Mouse (Mus musculus) lung, adult 18-20 months (tissue): ENCODE measurements around the gene Slc20a1.

Source experiments
- DNase-seq, 2 experiments: peaks; one replicate each; pipeline ENCODE4 v3.0.0; 2022; ENCODE audit warnings: mixed read lengths in 2 of 2

Slc20a1 gene

GRCm38 (mm10) chr2:129198436-129199327 is at the start of gene Slc20a1:
TSS of gene Slc20a1 (plus strand) at chr2:129198764.
- peak; percentile 99 for DNase-seq

- DNase-seq = no peak
Observed at GRCm38 (mm10) chr2:129148836-129149235, 49.7 kb upstream of the Slc20a1 start.

DNA sequence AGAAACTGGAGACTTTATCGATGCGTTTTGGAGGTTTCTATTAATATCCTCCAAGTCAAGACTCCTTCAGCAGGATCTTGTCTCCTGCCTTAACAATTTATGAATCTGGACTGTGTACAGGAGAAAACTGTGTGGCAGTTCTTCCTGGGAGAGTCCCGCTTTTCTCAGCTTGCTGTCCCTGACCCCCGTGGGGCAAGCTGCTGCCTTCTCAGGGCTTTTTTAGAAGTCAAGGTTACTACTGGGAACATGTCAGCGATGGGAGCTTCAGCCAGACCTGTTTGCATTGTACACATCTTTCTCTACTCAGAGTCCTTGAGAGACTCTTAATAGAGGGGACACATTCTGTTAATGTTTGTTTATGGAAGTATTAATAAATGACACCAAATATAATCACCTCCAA is 48.2 kb upstream of the Slc20a1 start:
- DNase-seq = no peak

DNA sequence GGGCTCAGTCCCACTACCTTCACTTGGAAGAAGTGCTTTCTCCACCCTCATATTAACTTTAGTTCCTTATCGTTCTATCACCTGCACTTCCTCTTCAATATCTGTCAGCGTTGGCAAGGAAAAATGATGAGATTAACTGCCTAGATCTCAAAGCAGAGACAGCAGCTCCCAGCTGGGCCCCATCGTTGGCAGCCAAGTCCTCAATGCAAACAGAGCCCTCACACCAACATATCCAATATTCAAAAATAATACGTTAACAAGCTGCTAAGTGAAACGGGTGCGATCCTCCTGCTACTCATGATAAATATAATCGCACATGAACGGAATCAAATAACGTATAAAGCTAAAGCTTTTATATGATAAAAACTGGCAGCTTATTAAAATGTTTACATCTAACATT is 47.5 kb upstream of the Slc20a1 start:
- DNase-seq = no peak

- no peak for DNase-seq
Observed at GRCm38 (mm10) chr2:129152751-129153150, 45.8 kb upstream of the Slc20a1 start.

DNA sequence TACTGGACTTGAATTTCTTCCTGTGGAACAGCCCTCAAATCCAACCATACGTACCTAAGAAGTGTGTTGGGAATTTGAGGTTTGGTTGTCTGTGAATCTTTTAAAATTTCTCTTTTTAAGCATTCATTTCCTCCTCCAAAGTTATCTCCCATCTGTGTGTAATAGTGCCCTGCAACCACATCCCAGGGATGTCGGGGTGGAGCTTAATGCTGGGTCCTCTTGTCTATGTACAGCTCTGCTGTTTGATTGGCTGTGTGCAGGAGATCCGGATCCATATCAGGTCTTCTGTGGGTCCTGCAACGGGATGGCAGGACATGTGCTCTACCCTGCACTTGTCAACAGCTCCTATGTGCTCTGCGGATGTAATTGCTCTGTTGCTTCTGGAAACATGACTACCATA is 33.7 kb upstream of the Slc20a1 start:
- no peak for DNase-seq

DNA sequence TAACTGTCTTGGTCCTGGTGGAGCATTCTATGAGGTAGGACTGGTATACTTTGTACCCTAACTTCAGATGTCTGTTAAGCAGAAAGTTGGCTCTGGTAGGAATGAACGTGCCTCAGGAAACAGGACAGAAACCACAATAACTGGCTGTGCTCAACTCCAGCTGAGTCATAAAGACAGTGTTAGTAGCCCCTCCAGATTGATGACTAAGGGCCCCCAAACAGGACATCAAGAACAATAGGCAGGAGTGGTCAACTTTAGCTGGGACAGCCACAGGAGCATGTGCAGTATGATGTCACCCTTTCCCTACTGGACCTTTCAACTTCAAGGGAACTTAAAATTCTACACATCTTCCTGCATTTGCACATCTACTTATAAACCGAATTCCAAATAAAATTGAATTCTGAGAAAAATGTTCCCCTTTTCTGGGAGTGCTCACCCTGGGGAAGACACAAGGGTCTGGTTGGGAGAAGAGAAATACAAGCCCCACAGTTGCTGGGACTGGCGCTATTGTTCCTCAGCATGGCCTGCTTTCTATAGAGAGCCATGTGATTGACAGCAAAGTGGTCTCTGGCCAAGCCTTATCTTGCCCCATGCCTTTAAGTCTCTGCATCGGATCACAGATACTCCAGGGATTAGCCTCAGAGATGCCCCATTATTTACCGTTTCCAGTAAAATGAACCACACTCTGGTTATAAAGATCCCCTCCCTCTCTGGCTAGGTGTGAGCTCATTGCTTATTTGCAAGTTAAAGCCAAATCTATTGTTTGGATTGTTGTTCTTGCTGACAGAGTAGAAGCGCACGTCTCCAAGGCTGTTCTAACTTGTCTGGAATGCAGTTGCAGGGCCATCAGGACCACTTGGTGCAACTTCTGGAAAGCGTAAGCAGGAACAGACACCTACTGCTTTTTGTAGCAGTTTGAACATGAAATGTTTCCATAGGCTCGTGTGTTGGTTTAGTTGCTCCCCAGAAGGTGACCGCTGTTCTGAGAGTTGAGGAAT is 31.8 kb upstream of the Slc20a1 start:
- DNase-seq = no peak

DNA sequence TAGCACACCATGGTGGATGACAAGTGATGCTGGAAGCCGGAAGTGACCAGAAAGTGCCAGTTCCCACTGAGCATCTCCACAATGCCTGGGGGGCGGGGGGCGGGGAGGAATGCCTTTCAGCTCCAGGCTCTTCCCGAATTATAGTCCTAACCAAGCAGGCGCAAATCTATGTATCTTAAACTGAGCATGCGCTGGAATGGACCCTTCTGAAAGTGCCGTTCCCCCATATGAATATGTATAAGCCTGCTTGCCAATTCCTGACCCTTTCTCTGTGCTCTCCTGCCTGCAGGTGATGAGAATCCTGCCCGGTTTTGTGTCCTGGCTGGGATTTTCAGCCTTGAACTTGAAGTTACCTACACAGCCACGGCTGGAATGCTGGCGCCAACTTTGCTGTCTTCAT is 25.2 kb upstream of the Slc20a1 start:
- DNase-seq = no peak

GRCm38 (mm10) chr2:129174474-129174873 is 24.1 kb upstream of the Slc20a1 start:
- peak; percentile 61 to 63 for DNase-seq

DNA sequence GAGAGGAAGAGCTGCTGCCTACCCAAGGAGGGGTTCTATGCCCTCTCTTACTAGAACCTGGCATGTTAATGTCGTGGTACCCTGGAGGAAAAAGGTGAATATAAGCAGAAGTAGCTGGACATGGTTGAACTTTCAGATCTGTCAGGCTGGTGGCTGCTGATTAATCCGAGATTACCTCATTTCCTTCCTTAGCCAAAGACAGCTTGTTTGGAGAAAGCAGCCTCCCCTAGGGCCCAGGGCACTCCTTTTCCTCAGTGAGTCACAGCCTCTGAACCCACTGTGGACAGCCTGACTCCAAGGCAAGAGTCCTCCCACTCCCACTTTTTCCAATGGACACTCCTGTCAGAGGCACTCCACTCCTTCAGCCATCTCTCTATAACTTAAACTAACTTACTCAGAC is 22.9 kb upstream of the Slc20a1 start:
- DNase-seq = peak; percentile 44 to 45

DNA sequence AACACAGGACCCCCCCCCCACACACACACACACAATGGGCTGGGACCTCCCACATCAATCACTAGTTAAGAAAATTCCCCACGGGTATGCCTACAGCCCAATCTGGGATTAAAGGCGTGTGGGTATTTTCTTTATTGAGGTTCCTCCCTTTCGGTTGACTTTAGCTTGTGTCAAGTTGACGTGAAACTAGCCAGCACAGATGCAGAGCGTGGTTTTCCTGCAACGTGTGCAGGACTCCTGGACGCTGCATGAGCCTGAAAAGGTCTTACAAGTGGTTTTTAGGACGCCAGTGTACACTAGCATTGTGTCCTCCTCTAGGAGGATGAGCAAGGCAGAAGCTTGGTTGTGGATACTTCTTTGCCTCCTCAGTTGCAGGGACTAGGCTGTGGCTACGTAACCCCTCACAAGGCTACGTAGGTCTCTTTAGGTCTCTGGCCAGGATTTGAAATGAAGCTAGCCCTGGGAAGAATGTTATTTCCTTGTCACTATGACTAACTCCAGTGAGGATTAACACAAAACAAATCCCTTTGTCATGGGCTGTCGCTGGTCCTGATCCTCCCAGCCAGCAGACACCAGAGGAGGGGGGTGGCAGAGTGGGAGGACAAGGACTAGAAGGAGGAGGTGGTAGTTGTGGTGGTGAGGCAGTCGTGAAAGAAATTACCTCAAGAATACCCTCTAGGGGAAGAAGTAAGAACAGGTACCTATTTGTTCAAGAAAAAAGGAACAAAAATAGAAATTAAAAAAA is 21.7 kb upstream of the Slc20a1 start:
- no peak for DNase-seq

- no peak for DNase-seq
Observed at GRCm38 (mm10) chr2:129177661-129178060, 20.9 kb upstream of the Slc20a1 start.

- peak; percentile 18 to 41 for DNase-seq
Observed at GRCm38 (mm10) chr2:129178182-129178908, 20.2 kb upstream of the Slc20a1 start.

DNA sequence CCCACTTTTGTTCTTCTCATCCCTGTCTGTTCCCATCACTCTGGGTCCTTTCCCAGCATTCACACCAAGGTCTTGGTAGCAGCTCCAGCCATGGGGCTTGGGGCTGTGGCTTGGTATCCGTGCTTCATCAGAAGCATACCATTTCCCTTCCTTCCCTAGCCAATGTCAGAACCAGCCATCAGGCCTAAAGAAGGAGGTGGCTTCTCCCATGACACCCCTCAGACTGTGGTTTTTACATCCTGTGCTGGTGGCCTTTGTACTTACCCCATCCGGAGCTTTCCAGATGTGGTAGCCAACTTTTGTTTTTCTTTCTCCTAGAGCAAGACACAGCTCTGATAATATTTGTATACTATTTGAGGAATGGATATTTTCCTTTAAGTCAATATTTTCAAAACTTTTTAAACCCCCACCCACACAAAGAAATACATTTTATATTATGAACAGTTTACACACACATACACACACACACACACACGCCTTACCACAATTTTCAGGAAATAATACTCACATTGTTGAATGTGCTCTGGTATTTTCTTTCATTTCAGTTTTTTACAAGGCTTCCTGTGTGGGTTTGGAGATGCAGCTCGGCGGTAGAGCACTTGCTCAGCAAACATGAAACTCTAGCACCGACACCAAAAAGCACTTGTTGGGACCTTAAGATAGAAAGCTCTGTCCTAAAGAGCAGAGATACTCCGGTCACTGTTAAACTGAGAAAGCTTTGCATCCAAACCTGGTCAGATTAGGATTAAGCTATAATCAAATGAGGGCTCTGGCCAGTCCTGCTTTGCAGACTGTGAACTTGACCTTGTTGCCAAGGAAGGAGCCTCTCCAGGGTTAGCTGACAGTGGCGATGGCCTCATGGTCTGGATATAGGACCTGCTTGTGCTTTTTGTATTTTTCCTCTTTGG is 18.4 kb upstream of the Slc20a1 start:
- no peak for DNase-seq

- no peak for DNase-seq
Observed at GRCm38 (mm10) chr2:129181509-129181908, 17.1 kb upstream of the Slc20a1 start.

- DNase-seq = no peak
Observed at GRCm38 (mm10) chr2:129182412-129182811, 16.2 kb upstream of the Slc20a1 start.

GRCm38 (mm10) chr2:129183561-129184031 is 15.0 kb upstream of the Slc20a1 start:
- peak in 1 of 2 experiments; percentile 31 for DNase-seq

DNA sequence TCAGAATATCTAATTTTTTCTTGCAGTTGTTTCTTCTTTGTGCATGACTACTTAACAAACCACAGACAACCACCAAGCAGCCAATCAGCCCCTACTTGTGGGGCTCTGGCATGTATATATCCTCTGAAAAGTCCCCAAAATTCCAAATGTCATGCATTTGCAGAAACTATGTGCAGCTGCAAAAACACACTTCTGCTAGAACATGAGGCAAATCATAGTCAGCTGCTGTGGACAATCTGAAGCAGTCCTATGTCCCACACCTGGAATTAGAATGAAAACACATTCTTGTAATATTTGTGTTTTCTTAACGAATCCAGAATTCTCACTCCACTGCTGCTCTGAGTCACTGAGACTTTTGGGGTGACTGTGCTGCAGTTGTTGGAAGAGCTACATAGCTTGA is 13.7 kb upstream of the Slc20a1 start:
- no peak for DNase-seq

GRCm38 (mm10) chr2:129185611-129186290 is 12.8 kb upstream of the Slc20a1 start:
- no peak for DNase-seq

GRCm38 (mm10) chr2:129186291-129186919 is 12.2 kb upstream of the Slc20a1 start:
- DNase-seq = peak in 1 of 2 experiments; percentile 47
